Mouse (Mus musculus): ENCODE results near the gene Ctcf. TPM values are rescaled to one million over a fixed set of nuclear protein-coding genes. Genes with fewer than 3 reads are reported as not detected.

Gene Ctcf
- polyA plus RNA-seq, 1 experiment from 2014 or later = 96.9 TPM

- no peak overlapping the region for H3K4me3 ChIP-seq (replicated peaks; ENCODE audit: low read depth, low read length)
- no peak overlapping the region for H3K27ac ChIP-seq (replicated peaks; ENCODE audit: low read depth, low read length)
- 82% methylated on average over 3 of the region's 3 CpGs for WGBS
- 0 out of 2 replicates have a peak, but pooled peaks cover 3% of the 10 kb centered on the region for H3K4me1 ChIP-seq (ENCODE audit: control insufficient read depth, insufficient read depth, low read length)
- H3K9me3 ChIP-seq (ENCODE audit: control insufficient read depth, low read length) = no peaks in the 10 kb centered on the region
- H3K27me3 ChIP-seq (ENCODE audit: control insufficient read depth, insufficient read depth, low read length) = no peaks in the 10 kb centered on the region
- ATAC-seq (ENCODE audit: low FRiP score, low TSS enrichment) (no peak), DNase-seq (peak; percentile 65)
- H3K9ac ChIP-seq (replicated peaks; ENCODE audit: low read length) = no peak overlapping the region
- H3K36me3 ChIP-seq (ENCODE audit: control insufficient read depth, insufficient read depth, low read length) = peaks cover 30% of the 10 kb centered on the region
- H3K4me2 ChIP-seq (ENCODE audit: low read length) = no peak overlapping the region
Observed at GRCm38 (mm10) chr8:105661167-105661566, 24.8 kb downstream of the Ctcf start.

DNA sequence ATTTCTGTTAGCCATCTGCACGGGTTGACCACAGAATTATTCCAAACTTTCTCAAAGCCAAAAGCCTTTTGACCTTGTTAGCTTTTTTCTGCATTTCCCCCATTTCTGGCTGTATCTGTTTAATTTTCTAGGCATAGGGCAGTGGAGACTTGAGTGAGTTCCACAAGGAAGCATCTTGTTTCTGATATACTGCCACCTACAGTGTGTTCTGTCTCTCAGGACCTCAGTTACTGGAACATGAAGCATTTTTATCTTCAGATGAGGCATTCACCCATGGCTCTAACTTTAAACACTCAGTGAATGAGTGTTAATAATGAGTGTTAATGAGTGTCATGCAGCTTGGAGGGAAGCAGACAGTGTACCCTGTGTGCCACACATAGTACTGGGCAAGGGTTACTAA is 41.5 kb downstream of the Ctcf start:
- no peaks in the 10 kb centered on the region for H3K9me3 ChIP-seq (ENCODE audit: control insufficient read depth, low read length)
- H3K4me1 ChIP-seq (ENCODE audit: control insufficient read depth, insufficient read depth, low read length) = no peaks in the 10 kb centered on the region
- no peak overlapping the region for H3K4me2 ChIP-seq (ENCODE audit: low read length)
- H3K36me3 ChIP-seq (ENCODE audit: control insufficient read depth, insufficient read depth, low read length) = peaks cover 92% of the 10 kb centered on the region
- H3K9ac ChIP-seq (replicated peaks; ENCODE audit: low read length) = no peak overlapping the region
- H3K27ac ChIP-seq (replicated peaks; ENCODE audit: low read depth, low read length) = no peak overlapping the region
- no peak for ATAC-seq (ENCODE audit: low FRiP score, low TSS enrichment)
- DNase-seq = no peak
- 85% methylated on average over 1 of the region's 1 CpGs for WGBS
- no peak overlapping the region for H3K4me3 ChIP-seq (replicated peaks; ENCODE audit: low read depth, low read length)
- H3K27me3 ChIP-seq (ENCODE audit: control insufficient read depth, insufficient read depth, low read length) = no peaks in the 10 kb centered on the region

DNA sequence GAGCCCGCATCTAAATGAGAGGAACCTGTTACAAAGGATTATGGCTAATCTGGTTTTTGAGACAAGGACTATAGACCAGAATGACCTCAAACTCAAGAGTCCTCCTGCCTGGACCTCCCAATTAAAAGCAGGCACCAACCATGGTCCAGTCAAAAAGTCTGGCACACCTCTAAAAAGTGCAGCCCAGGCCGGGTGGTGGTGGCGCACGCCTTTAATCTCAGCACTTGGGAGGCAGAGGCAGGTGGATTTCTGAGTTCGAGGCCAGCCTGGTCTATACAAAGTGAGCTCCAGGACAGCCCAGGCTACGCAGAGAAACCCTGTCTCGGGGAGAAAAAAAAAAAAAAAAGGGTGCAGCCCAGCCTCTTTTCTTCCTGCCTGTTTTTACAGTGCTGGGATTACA is 49.0 kb downstream of the Ctcf start:
- H3K9ac ChIP-seq (replicated peaks; ENCODE audit: low read length) = no peak overlapping the region
- no peak overlapping the region for H3K27ac ChIP-seq (replicated peaks; ENCODE audit: low read depth, low read length)
- no peaks in the 10 kb centered on the region for H3K9me3 ChIP-seq (ENCODE audit: control insufficient read depth, low read length)
- H3K27me3 ChIP-seq (ENCODE audit: control insufficient read depth, insufficient read depth, low read length) = no peaks in the 10 kb centered on the region
- H3K36me3 ChIP-seq (ENCODE audit: control insufficient read depth, insufficient read depth, low read length) = peaks cover 41% of the 10 kb centered on the region
- no peak for DNase-seq
- WGBS = 86% methylated on average over 7 of the region's 7 CpGs
- H3K4me3 ChIP-seq (replicated peaks; ENCODE audit: low read depth, low read length) = no peak overlapping the region
- no peaks in the 10 kb centered on the region for H3K4me1 ChIP-seq (ENCODE audit: control insufficient read depth, insufficient read depth, low read length)
- H3K4me2 ChIP-seq (ENCODE audit: low read length) = no peak overlapping the region
- no peak for ATAC-seq (ENCODE audit: low FRiP score, low TSS enrichment)

GRCm38 (mm10) chr8:105685796-105686308 is 49.5 kb downstream of the Ctcf start, which contains the start of gene Carmil2:
Gene Carmil2, plus strand, starts transcription at chr8:105686274.
- DNase-seq (peak; percentile 21), ATAC-seq (ENCODE audit: low FRiP score, low TSS enrichment) (no peak)
- Histone ChIP-seq H3K4me1 (ENCODE audit: control insufficient read depth, insufficient read depth, low read length) (no peaks in the 10 kb centered on the region), H3K4me3 (replicated peaks; ENCODE audit: low read depth, low read length) (no peak within 1 kb of the TSS), H3K27me3 (ENCODE audit: control insufficient read depth, insufficient read depth, low read length) (no peaks in the 10 kb centered on the region), H3K9me3 (ENCODE audit: control insufficient read depth, low read length) (no peaks in the 10 kb centered on the region), H3K9ac (replicated peaks; ENCODE audit: low read length) (no peak within 1 kb of the TSS), H3K27ac (replicated peaks; ENCODE audit: low read depth, low read length) (no peak within 1 kb of the TSS), H3K4me2 (ENCODE audit: low read length) (no peak within 1 kb of the TSS), H3K36me3 (ENCODE audit: control insufficient read depth, insufficient read depth, low read length) (peaks cover 36% of the 10 kb centered on the region)
- 11% methylated on average over 26 of the region's 26 CpGs for WGBS

GRCm38 (mm10) chr8:105686551-105686950 is 50.2 kb downstream of the Ctcf start:
- H3K4me3 ChIP-seq (replicated peaks; ENCODE audit: low read depth, low read length) = no peak overlapping the region
- WGBS = 65% methylated on average over 6 of the region's 6 CpGs
- ATAC-seq (ENCODE audit: low FRiP score, low TSS enrichment) (no peak), DNase-seq (no peak)
- no peak overlapping the region for H3K9ac ChIP-seq (replicated peaks; ENCODE audit: low read length)
- no peak overlapping the region for H3K4me2 ChIP-seq (ENCODE audit: low read length)
- peaks cover 29% of the 10 kb centered on the region for H3K36me3 ChIP-seq (ENCODE audit: control insufficient read depth, insufficient read depth, low read length)
- no peaks in the 10 kb centered on the region for H3K27me3 ChIP-seq (ENCODE audit: control insufficient read depth, insufficient read depth, low read length)
- H3K4me1 ChIP-seq (ENCODE audit: control insufficient read depth, insufficient read depth, low read length) = no peaks in the 10 kb centered on the region
- no peaks in the 10 kb centered on the region for H3K9me3 ChIP-seq (ENCODE audit: control insufficient read depth, low read length)
- H3K27ac ChIP-seq (replicated peaks; ENCODE audit: low read depth, low read length) = no peak overlapping the region

- H3K9me3 ChIP-seq (ENCODE audit: control insufficient read depth, low read length) = no peaks in the 10 kb centered on the region
- no peak overlapping the region for H3K9ac ChIP-seq (replicated peaks; ENCODE audit: low read length)
- no peaks in the 10 kb centered on the region for H3K4me1 ChIP-seq (ENCODE audit: control insufficient read depth, insufficient read depth, low read length)
- ATAC-seq (ENCODE audit: low FRiP score, low TSS enrichment) (no peak), DNase-seq (no peak)
- no peak overlapping the region for H3K4me2 ChIP-seq (ENCODE audit: low read length)
- H3K27me3 ChIP-seq (ENCODE audit: control insufficient read depth, insufficient read depth, low read length) = no peaks in the 10 kb centered on the region
- H3K4me3 ChIP-seq (replicated peaks; ENCODE audit: low read depth, low read length) = no peak overlapping the region
- peaks cover 20% of the 10 kb centered on the region for H3K36me3 ChIP-seq (ENCODE audit: control insufficient read depth, insufficient read depth, low read length)
- no peak overlapping the region for H3K27ac ChIP-seq (replicated peaks; ENCODE audit: low read depth, low read length)
- WGBS = 61% methylated on average over 8 of the region's 8 CpGs
Observed at GRCm38 (mm10) chr8:105687512-105687911, 51.1 kb downstream of the Ctcf start.

- Histone ChIP-seq H3K27ac (replicated peaks; ENCODE audit: low read depth, low read length) (no peak overlapping the region), H3K4me2 (ENCODE audit: low read length) (no peak overlapping the region), H3K9ac (replicated peaks; ENCODE audit: low read length) (no peak overlapping the region), H3K9me3 (ENCODE audit: control insufficient read depth, low read length) (no peaks in the 10 kb centered on the region), H3K4me1 (ENCODE audit: control insufficient read depth, insufficient read depth, low read length) (no peaks in the 10 kb centered on the region), H3K4me3 (replicated peaks; ENCODE audit: low read depth, low read length) (no peak overlapping the region), H3K27me3 (ENCODE audit: control insufficient read depth, insufficient read depth, low read length) (no peaks in the 10 kb centered on the region), H3K36me3 (ENCODE audit: control insufficient read depth, insufficient read depth, low read length) (peaks cover 13% of the 10 kb centered on the region)
- no peak for DNase-seq
- 65% methylated on average over 14 of the region's 14 CpGs for WGBS
- ATAC-seq (ENCODE audit: low FRiP score, low TSS enrichment) = no peak
Observed at GRCm38 (mm10) chr8:105688242-105688752, 51.9 kb downstream of the Ctcf start.

DNA sequence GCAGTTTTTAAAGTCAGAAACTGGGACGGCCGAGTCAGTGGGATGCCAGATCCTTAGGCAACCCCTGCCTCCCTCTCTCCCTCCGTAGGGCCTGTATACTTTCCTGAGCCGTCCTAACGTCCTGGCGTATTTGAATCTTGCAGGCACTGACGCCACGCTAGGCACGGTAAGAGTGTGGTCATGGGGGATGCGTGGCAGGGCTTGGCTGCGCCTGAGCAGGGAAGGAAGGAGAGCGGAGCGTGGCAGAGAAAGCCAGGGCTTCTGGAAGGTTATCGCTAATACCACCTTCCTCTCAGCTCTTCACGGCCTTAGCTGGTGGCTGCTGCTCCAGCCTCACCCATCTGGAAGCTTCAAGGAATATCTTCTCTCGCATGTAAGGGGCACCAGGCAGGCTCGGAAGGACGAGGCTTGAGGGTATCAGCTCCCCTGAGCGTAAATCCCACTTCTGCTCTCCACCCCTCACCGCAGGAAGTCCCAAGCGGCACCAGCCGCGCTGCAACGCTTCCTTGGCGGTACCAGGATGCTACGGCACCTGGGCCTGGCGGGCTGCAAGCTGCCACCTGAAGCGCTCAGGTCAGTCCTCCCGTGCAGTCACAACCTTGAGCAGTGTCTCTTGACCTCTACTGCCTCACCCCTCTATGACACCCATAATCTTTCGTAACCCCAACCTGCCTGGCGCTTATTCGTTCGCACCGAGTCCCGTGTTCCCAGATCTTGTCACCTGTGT is 53.1 kb downstream of the Ctcf start:
- no peak overlapping the region for H3K9ac ChIP-seq (replicated peaks; ENCODE audit: low read length)
- no peaks in the 10 kb centered on the region for H3K9me3 ChIP-seq (ENCODE audit: control insufficient read depth, low read length)
- DNase-seq (no peak), ATAC-seq (ENCODE audit: low FRiP score, low TSS enrichment) (no peak)
- no peaks in the 10 kb centered on the region for H3K27me3 ChIP-seq (ENCODE audit: control insufficient read depth, insufficient read depth, low read length)
- 56% methylated on average over 35 of the region's 35 CpGs for WGBS
- H3K4me1 ChIP-seq (ENCODE audit: control insufficient read depth, insufficient read depth, low read length) = no peaks in the 10 kb centered on the region
- no peak overlapping the region for H3K27ac ChIP-seq (replicated peaks; ENCODE audit: low read depth, low read length)
- H3K4me2 ChIP-seq (ENCODE audit: low read length) = no peak overlapping the region
- peaks cover 2% of the 10 kb centered on the region; the same call in 1 of the 2 replicates for H3K36me3 ChIP-seq (ENCODE audit: control insufficient read depth, insufficient read depth, low read length)
- H3K4me3 ChIP-seq (replicated peaks; ENCODE audit: low read depth, low read length) = no peak overlapping the region

- H3K27me3 ChIP-seq (ENCODE audit: control insufficient read depth, insufficient read depth, low read length) = no peaks in the 10 kb centered on the region
- no peak overlapping the region for H3K4me3 ChIP-seq (replicated peaks; ENCODE audit: low read depth, low read length)
- H3K36me3 ChIP-seq (ENCODE audit: control insufficient read depth, insufficient read depth, low read length) = no peaks in the 10 kb centered on the region
- H3K9me3 ChIP-seq (ENCODE audit: control insufficient read depth, low read length) = no peaks in the 10 kb centered on the region
- H3K4me2 ChIP-seq (ENCODE audit: low read length) = no peak overlapping the region
- 89% methylated on average over 9 of the region's 9 CpGs for WGBS
- no peak for DNase-seq
- no peak overlapping the region for H3K27ac ChIP-seq (replicated peaks; ENCODE audit: low read depth, low read length)
- ATAC-seq (ENCODE audit: low FRiP score, low TSS enrichment) = no peak
- peaks cover 3% of the 10 kb centered on the region for H3K4me1 ChIP-seq (ENCODE audit: control insufficient read depth, insufficient read depth, low read length)
- no peak overlapping the region for H3K9ac ChIP-seq (replicated peaks; ENCODE audit: low read length)
Observed at GRCm38 (mm10) chr8:105689983-105690360, 53.6 kb downstream of the Ctcf start.
